Mouse (Mus musculus) urinary bladder, postnatal 25 days (tissue): Measurements from ENCODE around the gene Nol10.

Experiments
- DNase-seq: peaks from one replicate; pipeline ENCODE4 v3.0.0; 2022; ENCODE audit warnings: low spot score

Gene Nol10

GRCm38 (mm10) chr12:17362316-17362715, 14.1 kb downstream of the Nol10 start:
- DNase-seq, result no peak

GRCm38 (mm10) chr12:17366981-17367380, 18.7 kb downstream of the Nol10 start:
- peak; percentile 32 for DNase-seq

GRCm38 (mm10) chr12:17369111-17369510, 20.9 kb downstream of the Nol10 start:
- DNase-seq, result no peak

GRCm38 (mm10) chr12:17369551-17370325, 21.5 kb downstream of the Nol10 start:
- no peak for DNase-seq

GRCm38 (mm10) chr12:17371589-17372235, 23.5 kb downstream of the Nol10 start:
- no peak for DNase-seq

- DNase-seq, result no peak
Observed at GRCm38 (mm10) chr12:17372696-17373095, 24.4 kb downstream of the Nol10 start.

GRCm38 (mm10) chr12:17373470-17373975, 25.3 kb downstream of the Nol10 start:
- no peak for DNase-seq

GRCm38 (mm10) chr12:17375243-17375642, 27.0 kb downstream of the Nol10 start:
- DNase-seq, result no peak

- DNase-seq, result no peak
Observed at GRCm38 (mm10) chr12:17376521-17376920, 28.3 kb downstream of the Nol10 start.

GRCm38 (mm10) chr12:17380991-17381390, 32.7 kb downstream of the Nol10 start:
- no peak for DNase-seq

- DNase-seq, result no peak
Observed at GRCm38 (mm10) chr12:17382759-17383158, 34.5 kb downstream of the Nol10 start.

- DNase-seq, result no peak
Observed at GRCm38 (mm10) chr12:17386896-17387295, 38.6 kb downstream of the Nol10 start.

GRCm38 (mm10) chr12:17387332-17388135, 39.3 kb downstream of the Nol10 start:
- no peak for DNase-seq

GRCm38 (mm10) chr12:17388136-17388437, 39.8 kb downstream of the Nol10 start:
- DNase-seq, result no peak

- no peak for DNase-seq
Observed at GRCm38 (mm10) chr12:17390036-17390435, 41.8 kb downstream of the Nol10 start.

- DNase-seq, result no peak
Observed at GRCm38 (mm10) chr12:17390510-17390909, 42.3 kb downstream of the Nol10 start.

- no peak for DNase-seq
Observed at GRCm38 (mm10) chr12:17393148-17393547, 44.9 kb downstream of the Nol10 start.

GRCm38 (mm10) chr12:17397150-17397549, 48.9 kb downstream of the Nol10 start:
- no peak for DNase-seq

- no peak for DNase-seq
Observed at GRCm38 (mm10) chr12:17401419-17401818, 53.2 kb downstream of the Nol10 start.

- no peak for DNase-seq
Observed at GRCm38 (mm10) chr12:17402116-17402515, 53.9 kb downstream of the Nol10 start.

- DNase-seq, result no peak
Observed at GRCm38 (mm10) chr12:17403998-17404397, 55.7 kb downstream of the Nol10 start.

GRCm38 (mm10) chr12:17406825-17407224, 58.6 kb downstream of the Nol10 start:
- no peak for DNase-seq

GRCm38 (mm10) chr12:17408312-17408711, 60.1 kb downstream of the Nol10 start:
- no peak for DNase-seq
